Mouse (Mus musculus): ENCODE data around the gene Rps18.

DNA sequence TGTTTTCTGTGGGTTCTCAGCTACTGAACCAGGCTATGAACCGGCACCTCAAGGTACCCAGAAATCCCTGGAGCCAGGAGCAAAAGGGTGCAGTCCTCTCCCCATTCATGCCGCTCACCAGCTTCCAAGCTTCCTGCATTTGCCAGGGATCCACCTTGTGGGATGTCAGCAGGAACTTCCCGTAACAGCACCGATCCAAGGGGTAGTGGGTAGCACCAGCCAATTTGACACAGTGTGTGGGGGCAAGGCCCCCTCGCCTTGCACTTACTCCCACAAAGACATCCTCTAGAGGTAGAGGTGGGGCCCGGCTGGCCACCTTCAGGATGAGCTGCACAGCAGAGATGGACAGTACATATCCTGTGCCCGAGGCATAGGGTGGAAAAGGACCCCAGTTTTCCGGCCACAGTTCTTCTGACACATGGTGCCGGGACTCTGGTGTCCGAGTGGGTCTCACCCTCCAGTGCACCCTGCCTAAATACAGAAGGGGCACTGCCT is 5.6 kb downstream of the Rps18 start:
- TF ChIP-seq CTCF (IDR thresholded peaks at IDR 0.05; ENCODE audit: borderline replicate concordance, extremely low read depth, insufficient read depth, insufficient read length) (no peak), POLR2A (IDR thresholded peaks at IDR 0.05; ENCODE audit: borderline replicate concordance, extremely low read depth, insufficient read depth, insufficient read length, poor library complexity, severe bottlenecking) (no peak)

All from brain, embryonic 14.5 days (tissue).